Comparison of ENCODE assay signal across 10 mouse cellular contexts in the genomic region with DNA sequence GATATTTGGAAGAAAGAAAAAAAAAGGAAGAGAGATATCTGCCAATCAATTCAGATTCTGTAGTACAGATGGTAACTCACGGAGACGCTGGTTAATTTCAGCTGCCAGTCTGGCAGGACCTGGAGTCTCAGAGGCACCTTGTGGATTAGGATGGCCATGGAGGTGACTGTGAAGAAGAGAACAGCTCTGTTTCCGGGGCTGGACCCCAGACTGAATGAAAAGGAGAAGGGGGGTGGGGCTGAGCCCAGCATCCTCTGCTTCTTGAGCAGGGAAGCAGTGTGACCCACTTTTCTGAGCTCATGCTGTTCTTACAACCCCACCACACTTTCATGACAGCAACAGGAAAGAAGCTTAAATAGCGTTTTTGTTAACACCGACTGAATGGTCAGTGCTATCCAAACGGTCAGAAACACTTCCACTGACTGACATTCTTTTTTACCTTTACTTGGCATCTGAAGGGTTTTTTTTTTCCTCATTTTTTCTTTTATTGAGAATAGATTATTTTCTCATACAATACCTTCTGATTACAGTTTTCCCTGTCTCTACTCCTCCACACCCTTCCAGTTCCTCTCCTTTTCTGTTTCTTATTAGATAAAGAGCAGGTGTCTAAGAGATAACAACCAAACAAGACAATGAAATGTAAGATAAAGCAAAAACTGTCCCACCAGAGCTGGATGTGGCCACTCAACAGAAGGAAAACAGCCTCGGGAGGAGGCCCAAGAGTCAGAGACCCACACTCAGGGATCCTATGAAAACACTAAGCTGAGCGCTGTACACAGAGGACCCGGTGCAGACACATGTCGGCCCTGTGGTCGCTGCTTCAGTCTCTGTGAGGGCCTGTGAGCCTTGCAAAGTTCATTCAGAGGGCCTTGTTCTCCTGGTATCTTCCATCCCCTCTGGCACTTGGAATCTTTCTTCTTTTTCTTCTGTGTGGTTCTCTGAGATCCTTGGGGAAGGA.
DNase-seq lines count a peak whose midpoint lies in the region; ATAC-seq and TF ChIP-seq lines count a peak whose summit lies in the region.
"Had no signal": no experiment of that assay in that cellular context is flagged by ENCODE, and none has a peak within 500 bp of the region (broad histone marks: within the 10 kb centered on the region; RNA-seq: fewer than 3 reads in every experiment).

No protein-coding gene starts in this region.

- H3K4me3 ChIP-seq in layer of hippocampus, adult 2 months: peak overlapping the region; percentile 27
- no peak overlapping the region for H3K4me3 ChIP-seq in hindbrain, embryonic 15.5 days
- H3K4me3 ChIP-seq in midbrain, embryonic 16.5 days (ENCODE audit: low read depth, low read length): no peak overlapping the region
- H3K4me3 ChIP-seq: kidney, embryonic 15.5 days; limb, embryonic 15.5 days had no signal

- H3K9me3 ChIP-seq in hindbrain, embryonic 15.5 days: no peaks in the 10 kb centered on the region
- H3K9me3 ChIP-seq in midbrain, embryonic 16.5 days (replicated peaks; ENCODE audit: control insufficient read depth, low read length, poor library complexity, severe bottlenecking): no peaks in the 10 kb centered on the region
- H3K9me3 ChIP-seq: kidney, embryonic 15.5 days; limb, embryonic 15.5 days had no signal

- peaks cover 12% of the 10 kb centered on the region for H3K4me1 ChIP-seq in hindbrain, embryonic 15.5 days (replicated peaks)
- peaks cover 13% of the 10 kb centered on the region for H3K4me1 ChIP-seq in midbrain, embryonic 16.5 days (ENCODE audit: control insufficient read depth, insufficient read depth, low read length)
- H3K4me1 ChIP-seq: kidney, embryonic 15.5 days had no signal

- 45% methylated on average over 11 of the region's 11 CpGs for WGBS in hindbrain, embryonic 15.5 days
- WGBS in midbrain, embryonic 16.5 days: 40% methylated on average over 11 of the region's 11 CpGs

- TF ChIP-seq CTCF in layer of hippocampus, adult 2 months (conservative IDR thresholded peaks at IDR 0.05): no peak

- H3K27ac ChIP-seq in layer of hippocampus, adult 2 months: peak overlapping the region; percentile 64; the same call in 1 of the 2 replicates
- H3K27ac ChIP-seq in hindbrain, embryonic 15.5 days (replicated peaks): no peak overlapping the region
- peak overlapping the region; percentile 47 for H3K27ac ChIP-seq in midbrain, embryonic 16.5 days (ENCODE audit: low read length)
- H3K27ac ChIP-seq: kidney, embryonic 15.5 days; limb, embryonic 15.5 days had no signal

- no peak overlapping the region for H3K9ac ChIP-seq in hindbrain, embryonic 15.5 days
- H3K9ac ChIP-seq in midbrain, embryonic 16.5 days (ENCODE audit: low read depth, low read length): 0 out of 2 replicates have a peak overlapping the region, but pooled peaks have one; percentile 14
- H3K9ac ChIP-seq: kidney, embryonic 15.5 days; limb, embryonic 15.5 days had no signal

- no peaks in the 10 kb centered on the region for H3K27me3 ChIP-seq in hindbrain, embryonic 15.5 days
- H3K27me3 ChIP-seq in midbrain, embryonic 16.5 days (ENCODE audit: control insufficient read depth, insufficient read depth, low read depth, low read length): no peaks in the 10 kb centered on the region
- H3K27me3 ChIP-seq: kidney, embryonic 15.5 days; limb, embryonic 15.5 days had no signal

- no peak for DNase-seq in layer of hippocampus, adult 2 months (ENCODE audit: low spot score in 2 of 2)
- DNase-seq in layer of hippocampus, postnatal 25 days (ENCODE audit: extremely low spot score in 1 of 2, low spot score in 1 of 2): no peak
- DNase-seq in R1 (ENCODE audit: low read depth, low spot score): peak; percentile 8
- no peak for DNase-seq in gastrocnemius, adult 18-20 months (ENCODE audit: low spot score)
- DNase-seq in frontal cortex, postnatal 25 days (ENCODE audit: low spot score in 2 of 2): no peak

- H3K36me3 ChIP-seq in hindbrain, embryonic 15.5 days: no peaks in the 10 kb centered on the region
- H3K36me3 ChIP-seq in midbrain, embryonic 16.5 days (ENCODE audit: control insufficient read depth, insufficient read depth, low read length): no peaks in the 10 kb centered on the region
- H3K36me3 ChIP-seq: kidney, embryonic 15.5 days; limb, embryonic 15.5 days had no signal

- no peak for ATAC-seq in hindbrain, embryonic 15.5 days (ENCODE audit: low FRiP score, low read depth)
- ATAC-seq in midbrain, embryonic 16.5 days: peak; percentile 66; the same call in 1 of the 2 replicates
- ATAC-seq: CD4-positive, CD25-positive, alpha-beta regulatory T cell, adult 4 months had no signal

- peak overlapping the region; percentile 33 for H3K4me2 ChIP-seq in hindbrain, embryonic 15.5 days
- H3K4me2 ChIP-seq in midbrain, embryonic 16.5 days (ENCODE audit: low read length): peak overlapping the region; percentile 4
- H3K4me2 ChIP-seq: kidney, embryonic 15.5 days; limb, embryonic 15.5 days had no signal
